Mouse (Mus musculus) liver, adult 2 months (tissue): Measurements from ENCODE around the gene Olfr893. TPM values are rescaled to one million over a fixed set of nuclear protein-coding genes. Genes with fewer than 3 reads are reported as not detected.
"Not testable (repeated sequence)": the region's sequence is repeated elsewhere in the genome, so short reads cannot be mapped to it uniquely, and the experiment has no call there.

Experiments
- DNase-seq: peaks from one replicate; pipeline ENCODE4 v3.0.0-alpha.2; 2011; ENCODE audit warnings: low read depth, low spot score; ENCODE audit errors: extremely low read depth
- H3K27ac ChIP-seq: fragments of 200-500 bp; replicated peaks from 2 replicates; pipeline ENCODE4 v1.5.1; 2012; ENCODE audit warnings: low read depth, mild to moderate bottlenecking, control low read depth, inconsistent platforms, low read length; ENCODE audit not compliant: insufficient read depth
- H3K27me3 ChIP-seq: fragments of 200-500 bp; 2 replicates; pipeline ENCODE4 v1.6.1; 2012; ENCODE audit warnings: mild to moderate bottlenecking, moderate library complexity, low read length, inconsistent platforms; ENCODE audit not compliant: control insufficient read depth, insufficient read depth
- H3K36me3 ChIP-seq: fragments of 200-500 bp; 2 replicates; pipeline ENCODE4 v1.6.1; 2012; ENCODE audit warnings: low read length, inconsistent platforms; ENCODE audit not compliant: control insufficient read depth, insufficient read depth
- H3K4me1 ChIP-seq: fragments of 200-500 bp; 2 replicates; pipeline ENCODE4 v1.6.1; 2011; ENCODE audit warnings: low read length; ENCODE audit not compliant: control insufficient read depth, insufficient read depth
- H3K4me3 ChIP-seq: fragments of 200-500 bp; 2 replicates; pipeline ENCODE4 v1.5.1; 2011; ENCODE audit warnings: low read depth, mild to moderate bottlenecking, control low read depth, low read length, moderate library complexity; ENCODE audit not compliant: insufficient read depth
- H3K79me2 ChIP-seq: fragments of 200-500 bp; 2 replicates; pipeline ENCODE4 v1.6.1; 2012; ENCODE audit warnings: inconsistent platforms, mild to moderate bottlenecking, low read length, moderate library complexity; ENCODE audit not compliant: control insufficient read depth, insufficient read depth
- H3K9ac ChIP-seq: fragments of 200-500 bp; 2 replicates; pipeline ENCODE4 v1.6.1; 2012; ENCODE audit warnings: low read depth, mild to moderate bottlenecking, control low read depth, inconsistent platforms, low read length
- CTCF ChIP-seq: fragments of 200-500 bp; IDR thresholded peaks from 2 replicates; pipeline ENCODE4 v1.5.1; 2011; ENCODE audit warnings: low read depth, low read length, control low read depth
- POLR2A ChIP-seq: fragments of 200-500 bp; IDR thresholded peaks from 2 replicates; pipeline ENCODE4 v1.6.1; 2011; ENCODE audit warnings: low read length, control low read depth; ENCODE audit not compliant: insufficient read depth; ENCODE audit errors: extremely low read depth
- WGBS: fragments of 180-500 bp; shearing (Covaris S2); methylation state at CpG from one replicate; pipeline ENCODE4 v1.1.7; 2018; 5-methylcytosine and 5-hydroxymethylcytosine counted together
- polyA plus RNA-seq: library from polyadenylated mRNA; depleted of rRNA; stranded (reverse); fragments of >200 nt; gene quantifications from 2 replicates; pipeline ENCODE4 v1.2.3, GENCODE M21; 2012; rRNA removed
- total RNA-seq: library from RNA; depleted of rRNA; stranded (reverse); fragments of >200 nt; gene quantifications from 2 replicates; pipeline ENCODE4 v1.2.3, GENCODE M21; 2014; rRNA removed

Gene Olfr893
- not detected in 2 replicates for total RNA-seq
- polyA plus RNA-seq: not detected in 2 replicates

- H3K27ac ChIP-seq: no peak within 1 kb of the TSS
- no peak within 1 kb of the TSS for H3K4me3 ChIP-seq
- no peak within 1 kb of the TSS for H3K9ac ChIP-seq
- H3K27me3 ChIP-seq: no peaks in the 10 kb centered on the region
- no peak for DNase-seq
- H3K4me1 ChIP-seq: no peaks in the 10 kb centered on the region
- H3K36me3 ChIP-seq: no peaks in the 10 kb centered on the region
- no peaks in the 10 kb centered on the region for H3K79me2 ChIP-seq
- WGBS: 80% methylated on average over 3 of the region's 3 CpGs
- TF ChIP-seq CTCF: no peak
- no peak for TF ChIP-seq POLR2A
These were observed at the start of gene Olfr893 for GRCm38 (mm10) chr9:38208065-38208464. Gene Olfr893 (plus strand): TSS chr9:38208365.

GRCm38 (mm10) chr9:38168341-38168740 is 39.8 kb upstream of the Olfr893 start:
- DNase-seq, H3K79me2 ChIP-seq, H3K4me1 ChIP-seq, H3K27me3 ChIP-seq, H3K27ac ChIP-seq, H3K9ac ChIP-seq, H3K4me3 ChIP-seq, H3K36me3 ChIP-seq: not testable (repeated sequence)
- 38% methylated on average over 2 of the region's 2 CpGs for WGBS

- 69% methylated on average over 1 of the region's 1 CpGs for WGBS
These were observed 27.4 kb upstream of the Olfr893 start, which contains the start of gene Olfr891 for GRCm38 (mm10) chr9:38180721-38181120. Gene Olfr891 (minus strand): TSS chr9:38180821.

GRCm38 (mm10) chr9:38217755-38218154 is 9.6 kb downstream of the Olfr893 start, which contains the start of gene Olfr894:
Gene Olfr894 (plus strand): TSS chr9:38218055.
- Histone ChIP-seq H3K36me3 (no peaks in the 10 kb centered on the region), H3K27ac (no peak within 1 kb of the TSS), H3K79me2 (no peaks in the 10 kb centered on the region), H3K4me3 (no peak within 1 kb of the TSS), H3K4me1 (no peaks in the 10 kb centered on the region), H3K27me3 (no peaks in the 10 kb centered on the region), H3K9ac (no peak within 1 kb of the TSS)
- TF ChIP-seq CTCF: no peak
- DNase-seq: no peak

More at GRCm38 (mm10) chr9:38180721-38181120, 27.4 kb upstream of the Olfr893 start, which contains the start of gene Olfr891:
- no peak within 1 kb of the TSS for H3K27ac ChIP-seq
- TF ChIP-seq POLR2A (no peak), CTCF (no peak)
- no peak for DNase-seq
- no peaks in the 10 kb centered on the region for H3K36me3 ChIP-seq
- no peaks in the 10 kb centered on the region for H3K4me1 ChIP-seq
- no peak within 1 kb of the TSS for H3K4me3 ChIP-seq
- H3K9ac ChIP-seq: no peak within 1 kb of the TSS
- H3K79me2 ChIP-seq: no peaks in the 10 kb centered on the region
- no peaks in the 10 kb centered on the region for H3K27me3 ChIP-seq

GRCm38 (mm10) chr9:38252474-38252873 is 44.3 kb downstream of the Olfr893 start, which contains the start of gene Olfr143:
Gene Olfr143 (plus strand): TSS chr9:38252774.
- no peak for DNase-seq
- H3K27ac ChIP-seq: no peak within 1 kb of the TSS
- no peaks in the 10 kb centered on the region for H3K27me3 ChIP-seq
- no peak for TF ChIP-seq POLR2A
- TF ChIP-seq CTCF: no peak
- no peaks in the 10 kb centered on the region for H3K4me1 ChIP-seq
- H3K4me3 ChIP-seq: no peak within 1 kb of the TSS
- no peaks in the 10 kb centered on the region for H3K36me3 ChIP-seq
- H3K79me2 ChIP-seq: no peaks in the 10 kb centered on the region
- H3K9ac ChIP-seq: no peak within 1 kb of the TSS

Other genes with a start within 250 kb of the Olfr893 start
- not detected in 2 replicates for gene Olfr881, start 216.5 kb upstream of the Olfr893 start, total RNA-seq
- gene Olfr881, start 216.5 kb upstream of the Olfr893 start, polyA plus RNA-seq: not detected in 2 replicates
- not detected in 2 replicates for gene Olfr883, start 182.6 kb upstream of the Olfr893 start, total RNA-seq
- gene Olfr883, start 182.6 kb upstream of the Olfr893 start, polyA plus RNA-seq: not detected in 2 replicates
- gene Olfr884, start 161.8 kb upstream of the Olfr893 start, total RNA-seq: not detected in 2 replicates
- gene Olfr884, start 161.8 kb upstream of the Olfr893 start, polyA plus RNA-seq: not detected in 2 replicates
- not detected in 2 replicates for gene Olfr885, start 147.0 kb upstream of the Olfr893 start, total RNA-seq
- gene Olfr885, start 147.0 kb upstream of the Olfr893 start, polyA plus RNA-seq: not detected in 2 replicates
- gene Olfr887, start 124.3 kb upstream of the Olfr893 start, total RNA-seq: not detected in 2 replicates
- not detected in 2 replicates for gene Olfr887, start 124.3 kb upstream of the Olfr893 start, polyA plus RNA-seq
- not detected in 2 replicates for gene Olfr888, start 100.2 kb upstream of the Olfr893 start, total RNA-seq
- gene Olfr888, start 100.2 kb upstream of the Olfr893 start, polyA plus RNA-seq: not detected in 2 replicates
- not detected in 2 replicates for gene Olfr889, start 93.2 kb upstream of the Olfr893 start, total RNA-seq
- not detected in 2 replicates for gene Olfr889, start 93.2 kb upstream of the Olfr893 start, polyA plus RNA-seq
- gene Olfr890, start 65.8 kb upstream of the Olfr893 start, total RNA-seq: not detected in 2 replicates
- not detected in 2 replicates for gene Olfr890, start 65.8 kb upstream of the Olfr893 start, polyA plus RNA-seq
- gene Olfr891, start 27.5 kb upstream of the Olfr893 start, total RNA-seq: not detected in 2 replicates
- not detected in 2 replicates for gene Olfr891, start 27.5 kb upstream of the Olfr893 start, polyA plus RNA-seq
- not detected in 2 replicates for gene Olfr894, start 9.7 kb downstream of the Olfr893 start, total RNA-seq
- gene Olfr894, start 9.7 kb downstream of the Olfr893 start, polyA plus RNA-seq: not detected in 2 replicates
- not detected in 2 replicates for gene Olfr143, start 44.4 kb downstream of the Olfr893 start, total RNA-seq
- not detected in 2 replicates for gene Olfr143, start 44.4 kb downstream of the Olfr893 start, polyA plus RNA-seq
- not detected in 2 replicates for gene Olfr895, start 59.5 kb downstream of the Olfr893 start, total RNA-seq
- not detected in 2 replicates for gene Olfr895, start 59.5 kb downstream of the Olfr893 start, polyA plus RNA-seq
- not detected in 2 replicates for gene Olfr896-ps1, start 82.7 kb downstream of the Olfr893 start, total RNA-seq
- gene Olfr896-ps1, start 82.7 kb downstream of the Olfr893 start, polyA plus RNA-seq: not detected in 2 replicates
- gene Olfr25, start 120.7 kb downstream of the Olfr893 start, total RNA-seq: not detected in 2 replicates
- gene Olfr25, start 120.7 kb downstream of the Olfr893 start, polyA plus RNA-seq: not detected in 2 replicates
- gene Olfr898, start 140.0 kb downstream of the Olfr893 start, total RNA-seq: not detected in 2 replicates
- gene Olfr898, start 140.0 kb downstream of the Olfr893 start, polyA plus RNA-seq: not detected in 2 replicates
- gene Olfr250, start 158.5 kb downstream of the Olfr893 start, total RNA-seq: not detected in 2 replicates
- not detected in 2 replicates for gene Olfr250, start 158.5 kb downstream of the Olfr893 start, polyA plus RNA-seq
- not detected in 2 replicates for gene Olfr251, start 168.7 kb downstream of the Olfr893 start, total RNA-seq
- not detected in 2 replicates for gene Olfr251, start 168.7 kb downstream of the Olfr893 start, polyA plus RNA-seq
- not detected in 2 replicates for gene Olfr147, start 193.3 kb downstream of the Olfr893 start, total RNA-seq
- not detected in 2 replicates for gene Olfr147, start 193.3 kb downstream of the Olfr893 start, polyA plus RNA-seq
- not detected in 2 replicates for gene Olfr901, start 221.1 kb downstream of the Olfr893 start, total RNA-seq
- not detected in 2 replicates for gene Olfr901, start 221.1 kb downstream of the Olfr893 start, polyA plus RNA-seq
- not detected in 2 replicates for gene Olfr902, start 239.3 kb downstream of the Olfr893 start, total RNA-seq
- not detected in 2 replicates for gene Olfr902, start 239.3 kb downstream of the Olfr893 start, polyA plus RNA-seq